Mouse (Mus musculus): ENCODE results near the gene Mrpl46. TPM values are rescaled to one million over a fixed set of nuclear protein-coding genes. Genes with fewer than 3 reads are reported as not detected.

The Mrpl46 gene
- polyA plus RNA-seq, 1 experiment from 2014 or later: 55.9 TPM

Other genes with a start within 250 kb of the Mrpl46 start
- gene Ntrk3, start 45.5 kb downstream of the Mrpl46 start, polyA plus RNA-seq (2014; fragmentation: Nextera tagmentation; extraction: Ambion mirVana): 27.0 and 27.1 TPM in 2 replicates
- 64.0 and 74.8 TPM in 2 replicates for gene Mrps11, start 412 bp downstream of the Mrpl46 start, polyA plus RNA-seq (2014; fragmentation: Nextera tagmentation; extraction: Ambion mirVana)
- gene Det1, start 63.7 kb upstream of the Mrpl46 start, polyA plus RNA-seq (2014; fragmentation: Nextera tagmentation; extraction: Ambion mirVana): 12.3 and 14.9 TPM in 2 replicates
- 33.7 and 39.1 TPM in 2 replicates for gene Aen, start 112.3 kb upstream of the Mrpl46 start, polyA plus RNA-seq (2014; fragmentation: Nextera tagmentation; extraction: Ambion mirVana)
- gene Isg20, start 129.9 kb upstream of the Mrpl46 start, polyA plus RNA-seq (2014; fragmentation: Nextera tagmentation; extraction: Ambion mirVana): 0.36 and 2.5 TPM in 2 replicates

All from midbrain, embryonic 14.5 days (tissue).